Mouse (Mus musculus) left cerebral cortex, adult 8-10 months (tissue): ENCODE measurements around the gene Ccdc120. TPM values are rescaled to one million over a fixed set of nuclear protein-coding genes. Genes with fewer than 3 reads are reported as not detected.
A peak's percentile ranks its signal among the peaks of the same experiment; 100 is the strongest.

ENCODE experiments used
- DNase-seq, 2 experiments: peaks; one replicate each; pipeline ENCODE4 v3.0.0; 2022; ENCODE audit warnings: low spot score in 2 of 2
- total RNA-seq, 4 experiments: library from RNA; stranded (reverse); gene quantifications; 2 replicates each; pipeline ENCODE4 v1.2.4; 2022

Gene Ccdc120
- 10 to 100 TPM; 15.7 to 26.0 (median 17.6) TPM for total RNA-seq

- DNase-seq = peak in 1 of 2 experiments; percentile 72
Measured at GRCm38 (mm10) chrX:7750432-7751116, at the start of gene Ccdc120. TSS of gene Ccdc120 (minus strand) at chrX:7750905.

- DNase-seq = no peak
Measured at GRCm38 (mm10) chrX:7797327-7797726, 46.6 kb upstream of the Ccdc120 start.

GRCm38 (mm10) chrX:7795016-7795415, 44.3 kb upstream of the Ccdc120 start:
- no peak for DNase-seq

DNA sequence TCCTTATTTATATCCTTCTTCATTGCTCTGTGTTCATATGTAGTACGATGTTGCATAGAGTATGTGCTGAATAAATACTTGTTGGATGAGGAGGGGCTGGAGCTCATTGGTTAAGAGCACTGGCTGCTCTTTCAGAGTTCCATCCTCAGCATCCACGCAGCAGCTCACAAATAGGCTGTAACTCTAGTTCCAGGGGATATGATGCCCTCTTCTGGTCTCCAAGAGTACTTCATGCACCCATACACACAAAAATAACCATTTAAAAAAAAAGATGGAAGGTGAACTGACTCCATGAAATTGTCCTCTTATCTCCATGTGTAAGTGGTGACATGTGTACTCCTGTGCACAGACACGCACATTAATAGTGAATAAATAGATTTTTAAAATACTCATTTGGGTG, 42.7 kb upstream of the Ccdc120 start:
- no peak for DNase-seq

- DNase-seq = no peak
Measured at GRCm38 (mm10) chrX:7790309-7790708, 39.6 kb upstream of the Ccdc120 start.

GRCm38 (mm10) chrX:7789542-7790136, 38.9 kb upstream of the Ccdc120 start, which contains the start of gene Gripap1:
TSS of gene Gripap1 (plus strand) at chrX:7789765.
- peak; percentile 25 to 55 for DNase-seq

GRCm38 (mm10) chrX:7782603-7783092, 31.9 kb upstream of the Ccdc120 start:
- DNase-seq = no peak

- no peak for DNase-seq
Measured at GRCm38 (mm10) chrX:7779294-7779693, 28.6 kb upstream of the Ccdc120 start.

GRCm38 (mm10) chrX:7778450-7779244, 27.9 kb upstream of the Ccdc120 start:
- no peak for DNase-seq

DNA sequence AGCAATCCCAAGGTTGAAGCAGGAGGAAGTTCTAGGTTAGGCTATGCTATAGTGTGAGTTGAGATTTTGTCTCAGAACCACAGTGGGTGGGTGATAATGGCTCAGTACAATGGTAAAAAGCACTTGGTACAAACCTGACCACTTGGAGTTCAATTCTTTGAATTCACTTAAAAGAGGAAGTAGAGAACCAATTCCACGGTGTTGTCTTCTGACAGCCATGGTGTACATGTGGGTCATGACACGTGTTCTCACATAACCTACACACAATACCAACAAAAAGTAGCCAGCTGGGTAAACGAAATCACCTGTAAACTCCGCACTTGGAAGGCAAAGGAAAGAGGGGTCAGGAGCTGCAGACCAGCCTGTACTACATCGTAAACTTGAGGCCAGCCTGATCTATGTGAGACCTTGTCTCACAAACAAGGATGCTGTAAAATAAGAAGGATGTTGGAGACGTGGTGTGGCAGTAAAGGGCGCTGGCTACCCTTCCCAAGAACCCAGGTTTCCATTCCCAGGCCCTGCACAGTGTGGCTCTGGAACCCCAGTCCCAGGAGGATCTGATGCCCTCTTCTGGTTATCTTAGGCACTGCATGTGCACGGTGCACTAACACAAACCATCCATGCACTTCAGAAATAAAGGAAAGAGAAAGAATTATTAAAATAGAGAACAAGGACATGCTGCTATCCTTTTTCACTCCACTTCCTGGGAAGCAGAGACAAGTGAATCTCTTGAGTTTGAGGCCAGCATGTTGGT, 25.8 kb upstream of the Ccdc120 start:
- DNase-seq = peak in 1 of 2 experiments; percentile 26

GRCm38 (mm10) chrX:7775501-7776205, 24.9 kb upstream of the Ccdc120 start:
- DNase-seq = no peak

- no peak for DNase-seq
Measured at GRCm38 (mm10) chrX:7772766-7773165, 22.1 kb upstream of the Ccdc120 start.

- DNase-seq = no peak
Measured at GRCm38 (mm10) chrX:7769302-7770017, 18.8 kb upstream of the Ccdc120 start.

DNA sequence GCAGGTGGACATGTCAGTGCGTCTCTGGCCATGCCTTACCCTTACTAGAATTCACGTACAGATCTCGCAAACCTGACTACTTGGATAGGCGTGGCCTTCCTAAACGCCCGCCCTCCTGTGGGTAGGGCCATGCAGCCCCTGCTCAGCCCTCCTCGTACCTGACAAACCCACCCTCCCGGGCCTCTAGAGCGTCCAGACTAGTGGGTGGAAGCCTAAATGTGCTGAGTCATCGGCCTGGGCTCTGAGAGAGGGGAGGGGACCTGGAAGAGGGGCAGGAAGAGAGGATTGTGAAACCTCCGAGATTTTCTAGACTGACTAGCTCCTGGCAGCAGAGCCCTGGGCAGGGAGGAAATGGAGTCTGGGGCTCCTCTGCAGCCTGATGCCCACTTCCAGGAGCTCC, 15.1 kb upstream of the Ccdc120 start:
- peak in 1 of 2 experiments; percentile 38 for DNase-seq

DNA sequence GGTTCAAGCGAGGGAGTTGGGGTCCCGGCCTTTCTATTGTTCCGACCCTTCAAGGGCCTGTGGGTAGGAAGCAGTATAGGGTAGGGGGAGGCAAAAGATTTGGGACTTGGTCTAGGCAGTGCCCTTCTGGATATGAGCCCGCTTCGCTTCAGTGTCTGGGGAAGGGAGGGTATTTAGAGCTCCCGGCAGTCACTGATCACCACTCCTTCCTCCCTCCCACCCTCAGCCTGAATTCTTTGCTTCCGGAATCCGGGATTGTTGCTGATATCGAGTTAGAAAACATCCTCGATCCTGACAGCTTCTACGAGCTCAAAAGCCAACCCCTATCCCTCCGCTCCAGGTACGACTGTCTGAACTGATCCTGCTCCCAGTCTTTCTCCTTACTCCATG, 14.6 kb upstream of the Ccdc120 start:
- DNase-seq = no peak

DNA sequence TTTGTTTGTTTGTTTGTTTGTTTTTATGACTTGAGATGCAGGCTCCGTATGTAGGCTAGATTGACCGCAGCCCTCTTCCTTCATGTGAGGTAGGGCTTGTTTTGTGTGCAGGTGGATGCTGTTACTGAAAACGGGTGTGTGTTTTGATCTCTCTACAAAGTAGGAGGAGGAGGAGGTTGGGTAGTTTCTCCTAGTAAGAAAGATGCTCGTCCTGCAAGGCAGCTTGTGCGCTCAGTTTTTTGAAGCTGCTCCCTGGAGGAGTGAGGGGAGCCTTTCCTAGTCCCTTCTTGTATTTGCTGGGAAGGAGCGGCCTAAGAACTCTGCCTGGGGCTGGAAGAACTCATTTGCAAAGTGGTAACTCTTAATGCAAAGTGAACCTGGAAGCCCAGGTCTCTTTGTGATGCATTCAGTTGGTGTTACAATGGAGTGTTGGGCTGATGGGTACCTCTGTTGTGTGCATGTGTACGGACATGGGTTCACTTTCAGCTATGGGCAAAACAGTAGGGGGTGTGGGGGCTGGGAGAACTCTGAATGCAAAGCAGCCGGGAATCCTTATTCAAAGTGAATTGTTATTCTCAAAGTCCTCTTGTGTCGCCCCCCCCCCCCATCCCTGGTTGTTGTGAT, 14.1 kb upstream of the Ccdc120 start:
- no peak for DNase-seq

DNA sequence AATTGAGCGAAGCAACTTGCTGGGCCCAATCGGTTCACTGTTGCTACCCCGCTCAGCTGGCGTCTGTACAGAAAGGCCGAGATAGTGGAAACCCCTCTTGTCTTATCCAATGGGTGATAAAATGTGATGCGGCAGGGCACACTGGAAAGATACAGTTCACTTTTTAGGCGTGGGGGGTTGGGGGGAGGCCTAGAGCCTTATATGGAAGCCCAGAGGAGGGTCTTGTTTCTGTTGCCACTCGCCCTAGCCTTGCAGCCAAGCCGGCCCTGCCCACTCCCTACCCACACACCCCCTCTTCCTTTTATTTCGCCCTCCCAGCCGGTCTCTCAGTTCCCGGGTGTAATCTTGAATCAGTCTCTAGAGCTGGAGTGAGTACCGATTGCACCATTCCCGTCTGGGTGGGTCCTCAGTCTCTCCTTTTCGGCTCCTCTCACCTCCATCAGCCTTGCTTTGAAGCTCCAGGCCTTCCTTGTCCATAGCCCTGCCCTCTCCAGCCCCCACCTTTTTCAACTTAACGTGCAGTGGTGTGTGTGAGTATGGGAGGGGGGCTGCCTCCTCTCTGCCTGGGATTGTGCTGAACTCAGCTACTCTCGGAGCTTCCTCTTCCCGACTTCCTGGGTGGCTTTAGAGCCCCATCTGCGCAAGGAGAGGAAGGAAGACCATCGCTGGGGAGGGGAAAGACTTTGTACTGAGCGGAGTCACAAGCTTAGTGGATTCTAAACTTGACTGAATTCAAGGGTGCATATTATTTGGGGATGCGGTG, 13.1 kb upstream of the Ccdc120 start:
- DNase-seq = no peak

GRCm38 (mm10) chrX:7762921-7763197, 12.2 kb upstream of the Ccdc120 start:
- no peak for DNase-seq
